Mouse (Mus musculus): ENCODE data around the gene Fancm.

The Fancm gene

GRCm38 (mm10) chr12:65075085-65075732, at the start of gene Fancm:
Fancm (plus strand) TSS chr12:65075603.
- 1% methylated on average over 39 of the region's 39 CpGs for WGBS

DNA sequence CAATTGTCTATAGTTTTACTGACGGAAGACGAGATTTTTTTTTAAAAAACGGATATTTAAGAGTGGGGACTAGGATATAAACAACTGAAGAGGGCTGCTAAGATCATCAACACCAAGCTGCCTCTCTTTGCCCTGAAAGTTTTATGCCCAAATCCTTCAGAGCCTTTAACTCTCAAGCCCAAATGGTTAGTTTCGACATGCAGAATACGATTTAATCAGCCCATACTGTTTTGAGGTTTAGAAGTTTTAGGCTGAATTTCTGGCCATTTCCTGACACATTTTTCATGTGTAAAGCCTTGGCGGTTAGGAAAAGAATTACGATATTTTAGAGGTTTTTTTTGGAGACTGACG, 39.6 kb upstream of the Fancm start:
- 39% methylated on average over 8 of the region's 8 CpGs for WGBS

- under 1% methylated on average over 65 of the region's 65 CpGs for WGBS
Measured at GRCm38 (mm10) chr12:65036190-65036870, 39.1 kb upstream of the Fancm start, which contains the start of gene Prpf39. Prpf39 (plus strand) TSS chr12:65036333.

- WGBS, result 5% methylated on average over 18 of the region's 18 CpGs
Measured at GRCm38 (mm10) chr12:65036892-65037545, 38.4 kb upstream of the Fancm start.

GRCm38 (mm10) chr12:65037546-65037937, 37.9 kb upstream of the Fancm start:
- WGBS, result 3% methylated on average over 4 of the region's 4 CpGs

- 79% methylated on average over 2 of the region's 2 CpGs for WGBS
Measured at GRCm38 (mm10) chr12:65058203-65058602, 17.2 kb upstream of the Fancm start.

DNA sequence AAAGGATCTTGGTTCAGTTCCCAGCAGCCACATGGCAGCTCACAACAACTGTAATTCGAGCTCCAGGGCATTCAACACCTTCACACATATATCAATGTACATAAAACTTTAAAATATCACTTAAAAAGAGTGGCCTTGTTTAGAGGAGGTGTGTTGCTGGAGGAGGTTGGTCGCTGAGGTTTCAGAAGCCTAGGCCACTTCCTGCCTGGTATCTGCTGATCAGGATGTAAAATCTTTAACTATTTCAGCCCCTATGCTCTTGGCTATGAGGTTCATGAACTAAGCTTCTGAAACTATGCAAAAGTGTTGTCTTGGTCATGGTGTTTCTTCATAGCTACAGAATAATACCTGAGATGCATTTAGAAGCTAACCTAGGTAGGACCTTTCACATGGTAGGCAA, 10.2 kb upstream of the Fancm start:
- WGBS, result 55% methylated on average over 2 of the region's 2 CpGs

- 8% methylated on average over 3 of the region's 3 CpGs for WGBS
Measured at GRCm38 (mm10) chr12:65066234-65066633, 9.2 kb upstream of the Fancm start.

DNA sequence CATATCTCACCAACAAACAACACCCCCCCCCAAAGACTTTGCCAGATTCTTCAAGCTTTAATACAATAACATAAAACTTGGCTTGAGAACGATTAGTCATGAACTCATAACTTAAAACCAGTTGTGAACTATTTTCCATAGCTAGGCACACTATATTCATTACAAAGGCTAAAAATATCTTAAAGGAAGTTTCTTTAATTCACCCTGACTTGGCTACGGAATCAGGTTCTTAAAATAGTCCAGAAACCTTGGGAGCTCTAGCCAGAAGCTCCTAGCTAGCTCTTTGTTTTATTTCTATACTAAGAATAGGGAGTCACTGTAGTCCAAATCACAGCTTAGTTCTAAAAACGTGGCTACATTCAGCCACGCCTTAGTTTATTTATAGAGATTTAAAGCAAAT, 7.0 kb upstream of the Fancm start:
- WGBS, result 28% methylated on average over 4 of the region's 4 CpGs

GRCm38 (mm10) chr12:65072911-65073610, 2.3 kb upstream of the Fancm start:
- WGBS, result 2% methylated on average over 21 of the region's 21 CpGs

DNA sequence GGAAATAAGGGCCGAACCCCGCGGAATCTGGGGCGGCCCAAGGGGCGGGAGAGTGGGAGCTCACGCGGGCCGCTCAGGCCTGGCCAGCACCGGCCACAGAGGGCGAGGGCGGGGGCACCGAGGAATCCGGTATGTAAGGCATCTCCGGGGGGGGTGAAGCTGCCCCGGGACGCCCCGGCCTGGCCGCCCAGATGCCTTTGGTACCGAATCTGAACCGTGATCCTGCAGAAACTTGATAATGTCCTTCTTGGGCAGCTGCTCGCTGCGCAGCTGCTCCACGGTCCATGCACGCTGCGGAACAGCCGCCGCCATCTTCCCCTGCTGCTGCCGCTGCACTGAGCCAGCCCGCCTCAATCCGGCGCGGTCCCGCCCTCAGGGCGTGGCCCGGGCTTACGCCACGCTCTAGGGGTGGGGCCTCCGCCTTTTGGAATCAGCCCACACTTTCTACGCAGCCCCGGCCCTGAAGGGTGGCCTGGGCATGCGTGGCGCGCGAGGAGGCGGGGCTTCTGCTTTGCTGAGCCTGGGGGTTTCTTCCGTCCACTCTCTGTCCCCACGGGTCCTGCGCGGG, 1.7 kb upstream of the Fancm start, which contains the start of gene Fkbp3:
Gene Fkbp3, minus strand, starts transcription at position 397 of the 568 bp plus-strand sequence.
- under 1% methylated on average over 49 of the region's 49 CpGs for WGBS

DNA sequence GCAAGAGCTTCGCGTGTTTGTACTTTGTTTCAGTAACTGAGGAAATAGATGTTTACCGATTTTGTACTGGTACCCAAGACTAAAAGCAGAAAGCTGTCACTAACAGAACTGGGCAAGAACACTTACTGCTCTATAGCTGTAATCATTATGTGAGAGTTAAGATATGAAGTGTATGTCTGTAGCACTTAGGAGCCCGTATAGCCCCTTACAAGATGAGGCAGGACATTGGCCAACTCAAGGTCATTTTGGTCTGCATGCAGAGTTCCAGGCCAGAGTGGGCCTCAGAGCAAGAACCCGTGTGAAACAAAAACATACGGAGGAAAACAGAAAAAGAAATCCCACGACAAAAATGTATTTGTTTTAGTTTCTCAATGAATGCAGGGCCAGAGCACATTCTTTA, 752 bp upstream of the Fancm start:
- 13% methylated on average over 7 of the region's 7 CpGs for WGBS

DNA sequence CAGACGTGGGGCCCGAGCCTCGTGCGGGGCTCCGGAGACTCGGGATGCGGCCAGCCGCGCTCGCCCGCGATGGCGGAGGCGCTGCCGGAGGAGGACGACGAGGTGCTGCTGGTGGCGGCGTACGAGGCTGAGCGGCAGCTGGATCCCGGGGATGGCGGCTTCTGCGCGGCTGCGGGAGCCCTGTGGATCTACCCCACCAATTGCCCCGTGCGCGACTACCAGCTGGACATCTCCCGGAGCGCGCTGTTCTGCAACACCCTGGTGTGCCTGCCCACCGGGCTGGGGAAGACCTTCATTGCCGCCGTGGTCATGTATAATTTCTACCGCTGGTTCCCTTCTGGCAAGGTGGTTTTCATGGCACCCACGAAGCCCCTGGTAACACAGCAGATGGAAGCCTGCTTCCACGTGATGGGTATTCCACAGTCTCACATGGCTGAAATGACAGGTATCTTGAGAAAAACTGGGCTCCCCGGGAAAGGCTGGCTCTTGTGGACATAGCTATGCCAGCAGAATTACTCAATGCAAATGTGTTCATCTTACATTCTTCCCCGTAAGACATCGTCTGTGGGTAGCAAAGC, 419 bp downstream of the Fancm start:
- under 1% methylated on average over 41 of the region's 41 CpGs for WGBS

GRCm38 (mm10) chr12:65076906-65077305, 1.5 kb downstream of the Fancm start:
- 85% methylated on average over 9 of the region's 9 CpGs for WGBS

DNA sequence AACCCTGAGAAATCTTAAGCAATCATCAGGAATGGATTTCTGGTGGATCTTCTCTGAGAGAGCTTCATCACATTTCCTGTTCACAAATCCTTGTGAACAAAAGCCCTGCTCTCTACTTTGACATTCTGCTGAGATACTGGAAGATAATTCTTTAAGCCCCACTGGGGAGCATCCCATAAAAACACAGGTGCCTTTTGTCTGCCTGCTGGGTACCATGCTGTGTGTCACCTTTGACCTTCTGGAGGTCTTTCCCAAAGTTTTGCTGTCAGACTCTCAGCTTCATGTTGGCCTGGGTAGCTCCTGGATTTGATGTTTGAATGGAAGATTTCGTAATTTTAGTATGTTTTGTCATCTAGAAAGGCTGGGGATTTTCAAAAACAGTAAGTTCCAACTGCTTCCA, 33.3 kb downstream of the Fancm start:
- WGBS, result 90% methylated on average over 1 of the region's 1 CpGs

GRCm38 (mm10) chr12:65111503-65111902, 36.1 kb downstream of the Fancm start:
- 91% methylated on average over 3 of the region's 3 CpGs for WGBS

GRCm38 (mm10) chr12:65112811-65113210, 37.4 kb downstream of the Fancm start:
- 59% methylated on average over 1 of the region's 1 CpGs for WGBS

DNA sequence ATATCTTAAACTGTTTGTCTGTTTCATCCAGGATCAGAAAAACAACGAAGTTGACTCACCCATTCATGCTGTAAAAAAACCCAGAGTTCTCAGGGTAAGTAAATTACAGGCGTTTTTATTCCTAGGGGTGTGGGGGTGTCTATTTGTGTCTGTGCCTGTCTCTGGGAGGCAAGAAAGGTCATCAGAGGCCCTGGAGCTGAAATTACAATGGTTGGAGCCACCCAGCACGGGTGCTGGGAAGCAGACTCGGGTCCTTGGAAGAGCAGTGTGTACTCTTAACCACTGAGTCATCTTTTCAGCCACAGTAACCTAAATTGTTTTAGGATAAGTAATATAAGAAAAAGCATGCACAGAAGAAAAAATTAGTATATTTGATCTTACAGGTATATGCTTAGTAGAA, 38.5 kb downstream of the Fancm start:
- WGBS, result 74% methylated on average over 4 of the region's 4 CpGs

DNA sequence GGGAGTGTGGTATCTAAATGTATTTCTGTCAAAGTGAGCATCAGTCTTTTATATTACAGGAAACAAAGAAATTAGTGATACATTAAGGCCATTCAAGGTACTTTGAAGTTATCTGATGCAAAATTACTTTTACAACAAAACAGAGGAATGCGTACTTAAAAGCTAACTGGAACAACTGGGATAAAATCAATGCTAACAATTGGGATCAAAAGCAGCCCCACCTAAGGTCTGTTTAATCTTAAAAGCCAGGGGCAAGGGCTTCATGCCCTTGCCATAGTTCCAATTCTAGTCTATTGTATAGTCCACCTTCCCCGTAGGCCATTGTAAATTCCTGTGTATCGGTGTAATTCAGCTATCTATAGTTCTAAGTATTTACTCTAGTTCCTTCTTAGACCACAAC, 39.6 kb downstream of the Fancm start:
- 90% methylated on average over 3 of the region's 3 CpGs for WGBS

- WGBS, result 64% methylated on average over 7 of the region's 7 CpGs
Measured at GRCm38 (mm10) chr12:65118968-65119367, 43.6 kb downstream of the Fancm start.

DNA sequence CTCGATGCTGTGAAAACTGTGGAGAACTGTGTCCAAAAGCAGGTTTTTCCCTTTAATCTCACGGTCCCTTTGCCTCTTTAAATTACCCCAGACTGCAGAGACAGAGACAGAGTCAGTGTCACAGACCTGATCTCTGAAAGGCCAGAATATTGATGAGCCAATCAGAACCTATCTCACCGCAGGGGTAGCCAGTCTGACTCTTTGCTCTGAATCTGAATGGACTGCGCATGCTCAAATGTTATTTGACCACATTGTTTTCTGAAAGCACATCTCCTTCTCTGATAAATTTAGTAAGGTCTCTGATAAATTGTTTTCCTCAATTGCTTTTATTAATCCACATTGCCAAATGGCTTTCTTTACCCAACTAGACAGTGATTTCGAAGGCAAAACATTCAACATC, 44.0 kb downstream of the Fancm start:
- WGBS, result 90% methylated on average over 5 of the region's 5 CpGs

- 94% methylated on average over 4 of the region's 4 CpGs for WGBS
Measured at GRCm38 (mm10) chr12:65136121-65136520, 60.7 kb downstream of the Fancm start.
